Mouse (Mus musculus) gastrocnemius, postnatal 25 days (tissue): Measurements from ENCODE around the gene Cfap43. TPM values are rescaled to one million over a fixed set of nuclear protein-coding genes. Genes with fewer than 3 reads are reported as not detected.

Source experiments
- DNase-seq: peaks from one replicate; pipeline ENCODE4 v3.0.0; 2022
- microRNA-seq, 2 experiments: library from miRNA; unstranded; fragments of <30 nt; microRNA quantifications; one replicate each; pipeline ENCODE4 v1.2.0; 2021; ENCODE audit warnings: borderline replicate concordance in 2 of 2
- total RNA-seq, 2 experiments: library from RNA; stranded (reverse); gene quantifications; 1 replicate in 1 of 2; 2 replicates in 1 of 2; pipeline ENCODE4 v1.2.3; 2021

Cfap43 gene
- total RNA-seq, 2 experiments from 2014 or later: not detected

DNA sequence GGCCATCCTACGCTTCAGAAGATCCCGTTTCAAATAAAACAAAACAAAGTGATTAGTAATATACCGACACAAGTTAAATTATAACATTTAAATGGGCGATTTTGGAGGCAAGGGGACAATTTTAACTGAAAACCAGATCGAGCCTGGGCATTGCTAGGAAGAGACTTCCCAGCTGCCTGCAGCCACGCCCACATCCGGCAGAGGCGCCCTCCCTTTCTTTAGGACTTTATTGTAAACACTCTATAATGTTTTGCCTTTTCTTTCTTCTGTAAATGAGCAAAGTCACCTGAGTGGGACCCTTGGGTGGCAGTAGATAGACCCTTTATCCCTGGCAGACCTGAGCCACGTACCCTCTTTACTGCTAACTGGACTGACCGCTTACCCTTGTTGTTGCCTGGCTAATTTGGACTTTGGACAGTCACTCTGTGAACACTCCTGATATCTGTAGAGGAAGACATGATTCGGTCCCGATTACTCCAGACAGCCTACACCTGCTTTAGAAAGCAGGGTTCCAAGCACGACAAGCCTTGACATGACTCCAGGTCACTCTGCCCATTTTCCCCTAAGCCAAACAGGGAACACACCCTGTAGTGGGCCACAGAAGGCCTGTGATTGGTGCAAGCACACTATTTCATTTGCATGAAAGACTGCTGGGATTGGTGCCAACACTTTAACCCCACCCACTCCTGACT, 213.9 kb downstream of the Cfap43 start:
- no peak for DNase-seq

DNA sequence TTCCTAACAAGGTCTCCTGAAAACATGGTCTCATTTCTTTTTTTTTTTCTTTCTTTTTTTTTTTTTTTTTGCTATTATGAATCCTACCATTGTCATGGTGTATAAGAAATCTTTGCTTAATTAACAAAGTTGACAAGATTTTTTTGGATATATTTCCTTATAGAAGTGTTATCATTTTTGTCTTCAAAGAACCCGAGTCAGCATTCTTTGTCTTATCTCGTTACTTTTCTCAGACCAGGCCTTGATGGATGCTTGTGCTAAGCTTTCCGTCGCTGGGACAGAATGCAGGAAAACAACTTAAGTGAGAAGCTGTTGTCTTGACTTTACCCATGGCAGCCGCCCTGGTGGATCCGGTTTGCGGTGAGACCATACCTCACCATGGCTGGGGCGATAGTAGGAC, 218.6 kb downstream of the Cfap43 start:
- no peak for DNase-seq

DNA sequence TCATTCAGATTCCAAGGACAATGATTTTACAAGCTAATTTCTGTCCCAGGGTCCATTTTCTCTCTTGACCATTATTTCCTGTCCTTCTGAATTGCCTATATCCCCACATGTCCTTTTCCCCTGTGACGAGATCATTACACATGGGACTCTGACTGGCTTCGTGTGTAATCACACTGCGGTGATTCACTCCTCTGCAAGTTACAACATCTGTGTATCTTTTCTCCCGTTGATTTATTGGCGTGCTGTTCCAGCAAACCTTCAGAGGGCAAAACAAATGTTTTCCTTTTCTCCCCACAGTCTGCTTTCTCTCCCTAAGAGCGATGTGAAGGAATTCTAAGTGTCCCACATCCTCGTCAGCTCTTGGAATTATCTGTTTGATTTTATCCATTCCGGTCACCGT, 219.3 kb downstream of the Cfap43 start:
- DNase-seq: no peak

DNA sequence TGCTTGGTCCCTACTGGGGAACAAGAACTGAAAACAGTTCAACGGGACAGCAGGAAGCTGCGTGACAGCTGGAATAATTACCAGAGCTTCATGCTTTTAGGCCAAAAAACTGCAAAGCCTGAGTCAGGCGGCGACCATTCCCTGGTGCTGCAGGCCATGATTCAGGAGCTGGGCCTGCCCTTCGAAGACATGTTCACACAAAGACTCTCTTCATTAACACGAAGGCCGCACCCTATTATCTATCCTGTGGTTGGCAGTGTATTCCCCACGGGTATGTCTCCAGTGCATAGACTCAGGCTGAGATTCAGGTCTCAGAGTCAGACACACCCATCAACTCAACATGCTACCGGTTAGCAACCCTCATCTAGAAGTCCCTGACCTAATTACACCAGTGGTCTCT, 220.8 kb downstream of the Cfap43 start:
- DNase-seq: no peak

DNA sequence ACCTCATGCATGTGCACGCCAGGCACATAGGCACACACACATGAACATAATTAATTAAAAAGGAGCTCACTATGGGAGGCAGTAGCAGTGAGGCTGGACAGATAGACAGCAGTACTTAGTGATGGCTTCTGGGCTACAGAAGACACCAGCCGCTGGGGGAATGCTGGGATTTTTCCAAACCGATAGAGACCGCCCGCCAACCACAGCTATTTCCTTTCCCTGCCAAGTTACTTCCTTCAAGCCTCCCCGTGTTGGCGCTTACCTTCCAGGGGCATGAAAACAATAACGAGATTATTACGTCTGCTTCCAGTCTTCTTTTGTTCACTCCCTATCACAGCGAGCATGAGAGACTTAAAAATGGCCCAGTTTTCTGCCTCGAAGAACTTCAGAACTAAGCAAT, 222.0 kb downstream of the Cfap43 start:
- no peak for DNase-seq

DNA sequence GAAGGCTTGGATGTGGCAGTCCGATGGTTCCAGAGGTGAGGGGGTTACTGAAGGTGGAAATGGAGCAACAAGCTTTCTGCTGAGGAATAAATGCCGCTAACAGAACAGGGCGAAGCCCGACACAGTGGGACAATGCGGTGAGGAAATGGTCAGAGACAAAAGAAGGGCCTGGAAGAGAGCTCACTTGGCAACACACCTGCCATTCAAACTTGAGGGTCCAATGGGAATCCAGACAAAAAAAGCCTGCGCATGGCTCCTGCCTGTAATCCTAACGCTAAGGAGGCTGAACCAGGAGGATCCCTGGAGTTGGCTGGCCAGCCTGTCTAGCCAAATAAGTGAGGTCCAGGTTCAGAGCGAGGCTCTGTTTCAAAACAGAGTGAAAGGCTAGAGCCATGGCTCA, 222.7 kb downstream of the Cfap43 start:
- no peak for DNase-seq

DNA sequence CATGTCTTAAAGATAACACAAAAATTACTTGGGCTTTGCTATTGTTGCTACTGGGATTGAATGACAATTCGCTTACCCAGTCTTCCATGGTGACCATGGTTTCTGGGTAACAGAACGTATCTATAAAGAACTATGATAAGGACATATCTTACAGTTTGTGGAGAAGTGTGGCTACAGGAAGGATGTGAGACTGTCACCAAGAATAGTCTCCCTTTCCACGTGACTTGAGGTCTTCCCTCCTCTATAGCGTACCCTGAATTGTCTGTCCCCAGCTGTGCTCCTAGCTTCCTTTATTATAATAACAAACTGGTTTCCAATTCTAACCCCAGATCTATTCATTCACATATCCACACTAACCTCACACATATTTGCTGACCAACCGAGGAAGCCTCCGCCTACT, 223.4 kb downstream of the Cfap43 start:
- DNase-seq: no peak

DNA sequence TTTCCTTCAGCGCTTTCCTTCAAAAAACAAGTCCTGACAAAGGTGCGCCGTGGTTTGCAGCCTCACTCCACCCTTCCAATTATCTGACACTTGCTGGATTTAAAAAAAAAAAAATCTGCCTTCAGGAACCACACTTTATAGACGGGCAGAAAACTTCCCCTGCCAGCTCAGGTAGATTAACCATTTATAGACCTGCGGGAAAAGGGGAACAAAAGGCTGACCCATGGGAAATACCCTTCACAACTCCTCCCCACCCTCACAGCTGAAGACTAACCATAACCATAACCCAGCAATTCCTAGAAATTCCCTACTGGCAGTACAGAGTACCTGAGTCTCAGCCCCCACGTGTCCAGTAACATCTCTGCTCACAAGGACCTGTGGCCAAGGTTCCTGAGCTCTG, 227.1 kb downstream of the Cfap43 start, which contains the start of gene Col17a1:
Gene Col17a1, minus strand, starts transcription at position 101 of the 400 bp plus-strand sequence.
- DNase-seq: no peak

DNA sequence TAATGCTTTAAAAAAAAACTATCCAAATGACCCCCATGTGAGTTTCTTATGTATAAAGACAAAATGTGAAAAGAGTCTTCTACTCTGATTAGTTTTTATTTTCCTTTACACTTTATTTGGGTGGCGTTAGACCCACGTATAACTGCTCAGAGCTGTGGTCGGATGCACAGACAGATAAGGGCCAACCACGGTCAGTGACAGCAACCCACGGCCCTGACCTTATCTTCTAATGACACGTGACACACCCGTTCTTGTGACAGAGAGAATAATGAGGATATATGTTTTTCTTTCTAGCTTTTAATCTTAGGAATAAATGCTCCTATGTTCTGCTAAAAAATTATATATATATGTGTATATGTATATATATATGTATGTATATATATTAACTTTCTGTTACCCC, 229.5 kb downstream of the Cfap43 start:
- DNase-seq: no peak

Small RNAs within 50 kb of the gene (microRNA-seq; reads per million reads assigned to microRNA genes)
- gene Gm22240: 0 reads per million in 2 experiments
- gene Mir8090: 0 to 0.74 reads per million in 2 experiments

Other genes with a start within 250 kb of the Cfap43 start
- gene Col17a1, start 227.2 kb downstream of the Cfap43 start, total RNA-seq: under 1 TPM; 0.13 TPM
- 10 to 100 TPM; 73.9 to 74.9 TPM for gene Sfr1, start 187.6 kb downstream of the Cfap43 start, total RNA-seq
- gene Gsto1, start 64.3 kb downstream of the Cfap43 start, total RNA-seq: 10 to 100 TPM; 45.3 to 52.3 TPM
- gene Gsto2, start 53.8 kb downstream of the Cfap43 start, total RNA-seq: under 1 TPM; 0.23 to 0.38 TPM
- gene Itprip, start within 50 bp of the Cfap43 start, total RNA-seq: under 1 TPM; 0.36 to 0.70 TPM
- not detected for gene Cfap58, start 18.4 kb upstream of the Cfap43 start, total RNA-seq